Mouse (Mus musculus) heart, postnatal 4 days (tissue): ENCODE measurements around the gene Dock10. TPM values are rescaled to one million over a fixed set of nuclear protein-coding genes. Genes with fewer than 3 reads are reported as not detected.
A peak's percentile ranks its signal among the peaks of the same experiment; 100 is the strongest.

Source experiments
- DNase-seq: peaks from one replicate; pipeline ENCODE4 v3.0.0; 2021
- total RNA-seq, 2 experiments: library from RNA; stranded (reverse); gene quantifications; 2 replicates each; pipeline ENCODE4 v1.2.3; 2021

The Dock10 gene
- total RNA-seq, 2 experiments from 2014 or later, result 6.7 to 7.0 TPM

GRCm38 (mm10) chr1:80727403-80727802, 30.9 kb downstream of the Dock10 start:
- no peak for DNase-seq

- peak; percentile 61 for DNase-seq
Measured at GRCm38 (mm10) chr1:80722647-80723046, 35.7 kb downstream of the Dock10 start.

- DNase-seq, result no peak
Measured at GRCm38 (mm10) chr1:80722001-80722400, 36.3 kb downstream of the Dock10 start.

GRCm38 (mm10) chr1:80721181-80721580, 37.1 kb downstream of the Dock10 start:
- no peak for DNase-seq

- no peak for DNase-seq
Measured at GRCm38 (mm10) chr1:80720146-80720545, 38.2 kb downstream of the Dock10 start.

- no peak for DNase-seq
Measured at GRCm38 (mm10) chr1:80719436-80719835, 38.9 kb downstream of the Dock10 start.

GRCm38 (mm10) chr1:80718666-80719065, 39.7 kb downstream of the Dock10 start:
- no peak for DNase-seq

GRCm38 (mm10) chr1:80715917-80716316, 42.4 kb downstream of the Dock10 start:
- DNase-seq, result no peak

GRCm38 (mm10) chr1:80713920-80714319, 44.4 kb downstream of the Dock10 start:
- no peak for DNase-seq

- no peak for DNase-seq
Measured at GRCm38 (mm10) chr1:80710607-80711261, 47.6 kb downstream of the Dock10 start.

- DNase-seq, result no peak
Measured at GRCm38 (mm10) chr1:80710097-80710541, 48.2 kb downstream of the Dock10 start.

- peak; percentile 40 for DNase-seq
Measured at GRCm38 (mm10) chr1:80709299-80709698, 49.0 kb downstream of the Dock10 start.

GRCm38 (mm10) chr1:80703279-80703678, 55.0 kb downstream of the Dock10 start:
- DNase-seq, result no peak

GRCm38 (mm10) chr1:80676004-80676673, 82.2 kb downstream of the Dock10 start:
- DNase-seq, result no peak

- no peak for DNase-seq
Measured at GRCm38 (mm10) chr1:80671730-80672129, 86.6 kb downstream of the Dock10 start.

GRCm38 (mm10) chr1:80671056-80671455, 87.3 kb downstream of the Dock10 start:
- DNase-seq, result no peak

GRCm38 (mm10) chr1:80670387-80670786, 87.9 kb downstream of the Dock10 start:
- DNase-seq, result no peak

- DNase-seq, result no peak
Measured at GRCm38 (mm10) chr1:80665761-80666160, 92.6 kb downstream of the Dock10 start.

GRCm38 (mm10) chr1:80665161-80665560, 93.2 kb downstream of the Dock10 start:
- no peak for DNase-seq

- no peak for DNase-seq
Measured at GRCm38 (mm10) chr1:80661506-80662402, 96.6 kb downstream of the Dock10 start.

- no peak for DNase-seq
Measured at GRCm38 (mm10) chr1:80659465-80660245, 98.7 kb downstream of the Dock10 start.

GRCm38 (mm10) chr1:80656389-80656788, 101.9 kb downstream of the Dock10 start:
- DNase-seq, result no peak
